10 mouse cellular contexts compared by ENCODE assay signal in genomic region chr15:84131096-84131786, GRCm38 (mm10). TPM values are rescaled to one million over a fixed set of nuclear protein-coding genes. Genes with fewer than 3 reads are reported as not detected.
DNase-seq lines count a peak whose midpoint lies in the region; ATAC-seq lines count a peak whose summit lies in the region.
"Had no signal": no experiment of that assay in that cellular context is flagged by ENCODE, and none has a peak within 500 bp of the region (broad histone marks: within the 10 kb centered on the region; RNA-seq: fewer than 3 reads in every experiment).

No protein-coding gene starts in this region.

- ATAC-seq in forebrain, embryonic 14.5 days = no peak
- no peak for ATAC-seq in forebrain, embryonic 12.5 days (ENCODE audit: low FRiP score)
- no peak for ATAC-seq in forebrain, embryonic 13.5 days

- H3K4me2 ChIP-seq in forebrain, embryonic 14.5 days (ENCODE audit: low read length) = no peak overlapping the region
- no peak overlapping the region for H3K4me2 ChIP-seq in forebrain, embryonic 12.5 days
- no peak overlapping the region for H3K4me2 ChIP-seq in forebrain, embryonic 13.5 days

- H3K27me3 ChIP-seq in forebrain, embryonic 14.5 days (replicated peaks; ENCODE audit: control insufficient read depth, insufficient read depth, low read length) = no peaks in the 10 kb centered on the region
- peaks cover 2% of the 10 kb centered on the region; the same call in 1 of the 2 replicates for H3K27me3 ChIP-seq in forebrain, embryonic 12.5 days
- H3K27me3 ChIP-seq in forebrain, embryonic 13.5 days = no peaks in the 10 kb centered on the region

- no peak overlapping the region for H3K27ac ChIP-seq in forebrain, embryonic 14.5 days (ENCODE audit: low read depth, low read length)
- no peak overlapping the region for H3K27ac ChIP-seq in forebrain, embryonic 12.5 days
- H3K27ac ChIP-seq in forebrain, embryonic 13.5 days = no peak overlapping the region

- no peaks in the 10 kb centered on the region for H3K36me3 ChIP-seq in forebrain, embryonic 14.5 days (ENCODE audit: control insufficient read depth, insufficient read depth, low read length)
- no peaks in the 10 kb centered on the region for H3K36me3 ChIP-seq in forebrain, embryonic 12.5 days (replicated peaks)
- no peaks in the 10 kb centered on the region for H3K36me3 ChIP-seq in forebrain, embryonic 13.5 days (ENCODE audit: poor library complexity, severe bottlenecking)

- peak; percentile 46 for DNase-seq in forebrain, embryonic 14.5 days (ENCODE audit: low spot score)
- peak; percentile 70 for DNase-seq in retina, postnatal 1 day
- DNase-seq in retina, embryonic 14.5 days (ENCODE audit: low spot score) = no peak
- DNase-seq in gastrocnemius, postnatal 36 days = peak; percentile 21 to 25
- DNase-seq in lung, postnatal 25 days (ENCODE audit: low spot score) = peak; percentile 53
- no peak for DNase-seq in left cerebral cortex, adult 11 months (ENCODE audit: low spot score)

- no peaks in the 10 kb centered on the region for H3K4me1 ChIP-seq in forebrain, embryonic 14.5 days (ENCODE audit: control insufficient read depth, insufficient read depth, low read length)
- H3K4me1 ChIP-seq in forebrain, embryonic 12.5 days = 0 out of 2 replicates have a peak, but pooled peaks cover 2% of the 10 kb centered on the region
- H3K4me1 ChIP-seq in forebrain, embryonic 13.5 days = no peaks in the 10 kb centered on the region

- 68% methylated on average over 16 of the region's 16 CpGs for WGBS in forebrain, embryonic 14.5 days
- WGBS in forebrain, embryonic 12.5 days = 75% methylated on average over 16 of the region's 16 CpGs
- WGBS in forebrain, embryonic 13.5 days = 71% methylated on average over 16 of the region's 16 CpGs

- H3K4me3 ChIP-seq in forebrain, embryonic 14.5 days (ENCODE audit: low read depth, low read length) = no peak overlapping the region
- H3K4me3 ChIP-seq in forebrain, embryonic 12.5 days (replicated peaks) = no peak overlapping the region
- H3K4me3 ChIP-seq in forebrain, embryonic 13.5 days = no peak overlapping the region

- no peak overlapping the region for H3K9ac ChIP-seq in forebrain, embryonic 14.5 days (ENCODE audit: low read length)
- no peak overlapping the region for H3K9ac ChIP-seq in forebrain, embryonic 12.5 days
- no peak overlapping the region for H3K9ac ChIP-seq in forebrain, embryonic 13.5 days

- H3K9me3 ChIP-seq in forebrain, embryonic 14.5 days (replicated peaks; ENCODE audit: control insufficient read depth, low read length) = no peaks in the 10 kb centered on the region
- H3K9me3 ChIP-seq in forebrain, embryonic 12.5 days = no peaks in the 10 kb centered on the region
- 0 out of 2 replicates have a peak, but pooled peaks cover 3% of the 10 kb centered on the region for H3K9me3 ChIP-seq in forebrain, embryonic 13.5 days (replicated peaks)

- intact Hi-C loops in gastrocnemius, postnatal 36 days (cut with DNase I) = no loop called here

RNA-seq across cellular contexts. Expression of gene Pnpla5, which starts 8.3 kb away (rescaled TPM):
- not detected in 2 replicates for polyA plus RNA-seq in forebrain, embryonic 14.5 days (2014; fragmentation: Nextera tagmentation; extraction: Ambion mirVana)
- not detected in 2 replicates for polyA plus RNA-seq in forebrain, embryonic 12.5 days (2016; fragmentation: Nextera tagmentation; extraction: Ambion mirVana)
- not detected for total RNA-seq in gastrocnemius, postnatal 36 days (2021)
- polyA plus RNA-seq in forebrain, embryonic 13.5 days (2015; fragmentation: Nextera tagmentation; extraction: Ambion mirVana) = not detected in 2 replicates
- total RNA-seq: left cerebral cortex, postnatal 10 days; neutrophil, adult 5-6 weeks had no signal

RNA-seq across cellular contexts. Expression of gene Sult4a1, which starts 25.7 kb away (rescaled TPM):
- polyA plus RNA-seq in forebrain, embryonic 14.5 days (2014; fragmentation: Nextera tagmentation; extraction: Ambion mirVana) = 40.4 and 51.4 TPM in 2 replicates
- 21.7 and 23.3 TPM in 2 replicates for polyA plus RNA-seq in forebrain, embryonic 12.5 days (2016; fragmentation: Nextera tagmentation; extraction: Ambion mirVana)
- total RNA-seq in gastrocnemius, postnatal 36 days (2021) = not detected
- polyA plus RNA-seq in forebrain, embryonic 13.5 days (2015; fragmentation: Nextera tagmentation; extraction: Ambion mirVana) = 40.3 and 43.3 TPM in 2 replicates
- total RNA-seq: neutrophil, adult 5-6 weeks had no signal

RNA-seq across cellular contexts. Expression of gene Pnpla3, which starts 36.4 kb away (rescaled TPM):
- polyA plus RNA-seq in forebrain, embryonic 14.5 days (2014; fragmentation: Nextera tagmentation; extraction: Ambion mirVana) = 1.7 and 1.9 TPM in 2 replicates
- 2.1 and 3.0 TPM in 2 replicates for polyA plus RNA-seq in forebrain, embryonic 12.5 days (2016; fragmentation: Nextera tagmentation; extraction: Ambion mirVana)
- 1 to 10 TPM; 3.8 to 5.9 TPM for total RNA-seq in gastrocnemius, postnatal 36 days (2021)
- 2.8 and 3.1 TPM in 2 replicates for polyA plus RNA-seq in forebrain, embryonic 13.5 days (2015; fragmentation: Nextera tagmentation; extraction: Ambion mirVana)
- total RNA-seq: neutrophil, adult 5-6 weeks had no signal

Comparison
In these comparisons a context has a peak if more than half of its experiments do, and no peak if none do; other contexts are left out.
1. DNase-seq: peak in forebrain, embryonic 14.5 days (single experiment), retina, postnatal 1 day (single experiment), gastrocnemius, postnatal 36 days (2 of 2) and lung, postnatal 25 days (single experiment); none in retina, embryonic 14.5 days (single experiment) and left cerebral cortex, adult 11 months (single experiment).